Mouse (Mus musculus) kidney, adult 2 months (tissue): ENCODE measurements around the gene Stk17b.
"Not testable (repeated sequence)": the region's sequence is repeated elsewhere in the genome, so short reads cannot be mapped to it uniquely, and the experiment has no call there.

ENCODE experiments used
- CTCF ChIP-seq: fragments of 200-500 bp; conservative IDR thresholded peaks from 2 replicates; pipeline ENCODE4 v1.5.1; 2011; ENCODE audit warnings: low read depth, mild to moderate bottlenecking, control low read depth, low read length, moderate library complexity, mixed read lengths; ENCODE audit not compliant: insufficient read depth, insufficient read length
- POLR2A ChIP-seq: fragments of 200-500 bp; IDR thresholded peaks from one replicate; pipeline ENCODE4 v1.6.1; 2011; ENCODE audit warnings: low read depth, low read length, control low read depth

DNA sequence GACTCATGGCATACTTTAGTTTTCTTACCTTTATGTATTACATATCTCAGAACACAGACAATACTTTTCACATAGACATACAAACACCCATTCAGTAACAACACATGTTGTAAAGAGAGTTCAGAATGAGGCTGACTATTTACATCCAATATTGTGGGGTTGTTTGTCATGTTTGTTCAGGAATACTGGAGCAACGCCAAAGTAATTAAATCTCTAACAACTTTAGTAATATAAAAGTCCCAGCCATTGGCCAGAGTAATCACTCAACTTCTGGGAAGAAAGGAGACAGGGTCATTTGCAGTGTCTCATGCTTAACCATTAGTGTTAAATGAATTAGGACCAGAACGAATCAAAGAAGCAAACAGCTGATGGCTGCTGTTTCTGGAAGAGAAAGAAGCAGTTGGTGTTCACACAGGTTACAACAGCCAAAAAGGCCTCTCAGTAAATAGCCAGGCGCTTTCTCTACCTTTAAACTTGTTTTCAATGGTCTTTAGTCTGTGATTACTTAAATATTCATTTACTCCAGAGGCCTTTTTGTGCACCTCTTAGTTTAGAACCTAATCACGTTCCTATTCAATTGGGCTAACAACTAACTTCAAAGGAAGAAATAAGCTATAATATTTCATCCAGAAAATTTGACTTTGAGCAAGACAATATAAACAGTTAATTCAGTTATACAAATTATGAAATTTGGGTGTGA, 44.8 kb downstream of the Stk17b start:
- not testable (repeated sequence) for TF ChIP-seq CTCF, POLR2A
